Mouse (Mus musculus): ENCODE results near the gene Mapk1ip1. TPM values are rescaled to one million over a fixed set of nuclear protein-coding genes. Genes with fewer than 3 reads are reported as not detected.
A peak's percentile ranks its signal among the peaks of the same experiment; 100 is the strongest.

Gene Mapk1ip1
- total RNA-seq, 2 experiments from 2014 or later = 10.6 to 16.8 TPM

- no peak for ATAC-seq (replicated peaks; ENCODE audit: poor library complexity)
Measured at GRCm38 (mm10) chr7:138841436-138842151, 4.5 kb downstream of the Mapk1ip1 start.

GRCm38 (mm10) chr7:138840594-138841021 is 5.5 kb downstream of the Mapk1ip1 start:
- peak; percentile 78 for ATAC-seq (replicated peaks; ENCODE audit: poor library complexity)

GRCm38 (mm10) chr7:138835028-138835427 is 11.0 kb downstream of the Mapk1ip1 start:
- ATAC-seq (replicated peaks; ENCODE audit: poor library complexity) = no peak

GRCm38 (mm10) chr7:138827812-138828211 is 18.3 kb downstream of the Mapk1ip1 start:
- peak; percentile 92 for ATAC-seq (replicated peaks; ENCODE audit: poor library complexity)

- peak; percentile 63 for ATAC-seq (replicated peaks; ENCODE audit: poor library complexity)
Measured at GRCm38 (mm10) chr7:138824995-138825756, 20.9 kb downstream of the Mapk1ip1 start.

GRCm38 (mm10) chr7:138824423-138824822 is 21.6 kb downstream of the Mapk1ip1 start:
- no peak for ATAC-seq (replicated peaks; ENCODE audit: poor library complexity)

GRCm38 (mm10) chr7:138818314-138818713 is 27.8 kb downstream of the Mapk1ip1 start:
- ATAC-seq (replicated peaks; ENCODE audit: poor library complexity) = peak; percentile 61

- ATAC-seq (replicated peaks; ENCODE audit: poor library complexity) = no peak
Measured at GRCm38 (mm10) chr7:138813213-138813875, 32.7 kb downstream of the Mapk1ip1 start.

- no peak for ATAC-seq (replicated peaks; ENCODE audit: poor library complexity)
Measured at GRCm38 (mm10) chr7:138807146-138807545, 38.9 kb downstream of the Mapk1ip1 start.

- ATAC-seq (replicated peaks; ENCODE audit: poor library complexity) = no peak
Measured at GRCm38 (mm10) chr7:138803386-138803785, 42.7 kb downstream of the Mapk1ip1 start.

GRCm38 (mm10) chr7:138788109-138788508 is 58.0 kb downstream of the Mapk1ip1 start:
- ATAC-seq (replicated peaks; ENCODE audit: poor library complexity) = no peak

Other genes starting within 250 kb of the Mapk1ip1 start
- 32.5 and 37.0 TPM in 2 replicates for gene Ppp2r2d, start 194 bp downstream of the Mapk1ip1 start, total RNA-seq (2015)
- gene Ppp2r2d, start 194 bp downstream of the Mapk1ip1 start, total RNA-seq (2017) = 33.2 and 33.8 TPM in 2 replicates
- 21.0 and 26.4 TPM in 2 replicates for gene Bnip3, start 63.2 kb upstream of the Mapk1ip1 start, total RNA-seq (2015)
- 17.5 and 18.7 TPM in 2 replicates for gene Bnip3, start 63.2 kb upstream of the Mapk1ip1 start, total RNA-seq (2017)
- not detected in 2 replicates for gene Jakmip3, start 94.5 kb upstream of the Mapk1ip1 start, total RNA-seq (2015)
- gene Jakmip3, start 94.5 kb upstream of the Mapk1ip1 start, total RNA-seq (2017) = not detected in 2 replicates
- not detected in 2 replicates for gene Dpysl4, start 239.7 kb upstream of the Mapk1ip1 start, total RNA-seq (2015)
- gene Dpysl4, start 239.7 kb upstream of the Mapk1ip1 start, total RNA-seq (2017) = not detected in 2 replicates